Mouse (Mus musculus) myocyte (in vitro differentiated cells): Measurements from ENCODE around the gene Slc25a13. TPM values are rescaled to one million over a fixed set of nuclear protein-coding genes. Genes with fewer than 3 reads are reported as not detected.

ENCODE experiments used
- H3K27me3 ChIP-seq: one replicate; pipeline ENCODE4 v1.6.1; 2011; ENCODE audit not compliant: control insufficient read depth, insufficient read depth, insufficient read length
- H3K36me3 ChIP-seq: one replicate; pipeline ENCODE4 v1.6.1; 2011; ENCODE audit not compliant: control insufficient read depth, insufficient read depth
- H3K4me2 ChIP-seq: one replicate; pipeline ENCODE4 v1.6.1; 2011; ENCODE audit warnings: low read depth, control low read depth
- H3K4me3 ChIP-seq: one replicate; pipeline ENCODE4 v1.5.1; 2011; ENCODE audit warnings: mild to moderate bottlenecking, control low read depth, moderate library complexity
- H3K79me2 ChIP-seq: one replicate; pipeline ENCODE4 v1.6.1; 2011; ENCODE audit not compliant: control insufficient read depth, insufficient read depth
- H3ac ChIP-seq: one replicate; pipeline ENCODE4 v1.6.1; 2011; ENCODE audit not compliant: control insufficient read depth, insufficient read length
- CEBPB ChIP-seq: IDR thresholded peaks from 2 replicates; pipeline ENCODE4 v1.6.1; 2011; ENCODE audit warnings: mild to moderate bottlenecking, moderate library complexity; ENCODE audit not compliant: poor library complexity, insufficient read depth, severe bottlenecking
- E2F4 ChIP-seq: IDR thresholded peaks from one replicate; pipeline ENCODE4 v1.6.1; 2011; ENCODE audit warnings: mild to moderate bottlenecking, control low read depth, moderate library complexity; ENCODE audit not compliant: insufficient read depth
- MAX ChIP-seq: IDR thresholded peaks from one replicate; pipeline ENCODE4 v1.6.1; 2011; ENCODE audit warnings: low read depth, mild to moderate bottlenecking, control low read depth
- MYOD1 ChIP-seq, 3 experiments: IDR thresholded peaks; one replicate each; pipeline ENCODE4 v1.6.1; 2011; ENCODE audit warnings: control low read depth in 2 of 3, low read depth in 2 of 3, mild to moderate bottlenecking in 2 of 3, moderate library complexity in 1 of 3; ENCODE audit not compliant: insufficient read length in 2 of 3, control insufficient read depth in 1 of 3
- MYOG ChIP-seq, 3 experiments: IDR thresholded peaks; one replicate each; pipeline ENCODE4 v1.6.1; 2011; ENCODE audit warnings: control low read depth in 2 of 3, low read depth in 2 of 3, mild to moderate bottlenecking in 2 of 3; ENCODE audit not compliant: insufficient read length in 2 of 3, control insufficient read depth in 1 of 3, insufficient read depth in 1 of 3
- POLR2A ChIP-seq: IDR thresholded peaks from one replicate; pipeline ENCODE4 v1.6.1; 2011; ENCODE audit warnings: low read depth, mild to moderate bottlenecking, control low read depth, moderate library complexity; ENCODE audit not compliant: insufficient read length
- POLR2AphosphoS2 ChIP-seq: IDR thresholded peaks from one replicate; pipeline ENCODE4 v1.6.1; 2011; ENCODE audit warnings: low read depth, control low read depth; ENCODE audit not compliant: insufficient read length
- REST ChIP-seq: IDR thresholded peaks from one replicate; pipeline ENCODE4 v1.6.1; 2011; ENCODE audit warnings: mild to moderate bottlenecking, control low read depth, moderate library complexity; ENCODE audit not compliant: insufficient read depth, insufficient read length
- SRF ChIP-seq: IDR thresholded peaks from one replicate; pipeline ENCODE4 v1.6.1; 2011; ENCODE audit warnings: low read depth; ENCODE audit not compliant: control insufficient read depth, insufficient read length
- TCF12 ChIP-seq: IDR thresholded peaks from one replicate; pipeline ENCODE4 v1.6.1; 2011; ENCODE audit warnings: mild to moderate bottlenecking, control low read depth; ENCODE audit not compliant: poor library complexity, insufficient read depth, severe bottlenecking
- TCF3 ChIP-seq: IDR thresholded peaks from one replicate; pipeline ENCODE4 v1.6.1; 2011; ENCODE audit warnings: low read depth, control low read depth; ENCODE audit not compliant: insufficient read length
- USF1 ChIP-seq: IDR thresholded peaks from one replicate; pipeline ENCODE4 v1.6.1; 2011; ENCODE audit warnings: low read depth, mild to moderate bottlenecking, control low read depth, moderate library complexity
- polyA plus RNA-seq: library from polyadenylated mRNA; unstranded; fragments of >200 nt; fragmentation: generic; extraction: Trizol; gene quantifications from one replicate; pipeline ENCODE4 v1.2.1, GENCODE M21; 2012; ENCODE audit warnings: missing spikeins

The Slc25a13 gene
- polyA plus RNA-seq, 1 experiment, result 0.42 TPM

- Histone ChIP-seq H3K27me3 (no peaks in the 10 kb centered on the region), H3K4me2 (no peak overlapping the region), H3K36me3 (no peaks in the 10 kb centered on the region), H3K4me3 (no peak overlapping the region), H3ac (no peak overlapping the region), H3K79me2 (no peaks in the 10 kb centered on the region)
- TF ChIP-seq REST (no peak), MYOD1 (IDR thresholded peaks at IDR 0.05; ENCODE audit: control insufficient read depth in 1 of 3, insufficient read length in 2 of 3, low read depth in 2 of 3) (no peak), TCF3 (no peak), POLR2AphosphoS2 (no peak), MAX (no peak), CEBPB (no peak), MYOG (IDR thresholded peaks at IDR 0.05; ENCODE audit: control insufficient read depth in 1 of 3, insufficient read depth in 1 of 3, insufficient read length in 2 of 3, low read depth in 2 of 3) (no peak), USF1 (no peak), SRF (no peak), E2F4 (no peak), POLR2A (no peak), TCF12 (no peak)
These were observed 24.6 kb downstream of the Slc25a13 start for GRCm38 (mm10) chr6:6192413-6192812.

DNA sequence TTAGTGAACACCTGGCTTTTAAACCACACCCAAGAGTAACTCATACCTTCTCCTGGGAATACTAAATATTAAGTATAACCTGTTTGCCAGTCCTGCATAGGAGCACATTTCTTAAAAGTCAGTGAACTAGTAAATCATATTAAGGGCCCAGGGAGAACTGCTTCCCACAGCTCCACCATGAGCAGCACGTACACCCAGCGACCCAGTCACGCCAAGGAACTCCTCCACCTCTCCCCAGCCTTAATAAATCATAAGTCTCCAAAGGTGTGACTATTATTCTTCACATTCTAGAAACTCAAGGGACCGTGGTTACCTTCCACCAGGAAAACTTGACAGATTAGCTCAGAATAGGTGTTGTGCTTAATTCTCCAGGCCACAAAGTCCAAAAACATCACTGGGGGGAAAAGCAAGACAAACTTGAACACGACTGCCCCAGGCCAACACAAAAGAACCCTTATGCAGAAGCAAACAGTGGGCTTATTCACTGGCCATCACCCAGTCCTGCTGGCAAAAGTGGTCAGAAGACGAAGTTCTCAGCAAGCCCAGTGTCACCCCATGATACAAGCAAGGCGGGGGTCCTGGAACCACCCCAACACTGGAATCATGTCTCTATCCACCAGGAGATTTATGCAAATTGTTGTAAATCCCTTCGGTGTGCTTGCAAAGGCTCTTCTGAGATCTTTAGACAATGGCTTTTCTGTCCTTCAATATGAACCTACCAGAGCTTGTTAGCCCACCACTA lies 25.2 kb downstream of the Slc25a13 start:
- Histone ChIP-seq H3K4me2 (no peak overlapping the region), H3K79me2 (no peaks in the 10 kb centered on the region), H3ac (no peak overlapping the region), H3K36me3 (no peaks in the 10 kb centered on the region), H3K27me3 (no peaks in the 10 kb centered on the region), H3K4me3 (no peak overlapping the region)
- no peak for TF ChIP-seq REST

DNA sequence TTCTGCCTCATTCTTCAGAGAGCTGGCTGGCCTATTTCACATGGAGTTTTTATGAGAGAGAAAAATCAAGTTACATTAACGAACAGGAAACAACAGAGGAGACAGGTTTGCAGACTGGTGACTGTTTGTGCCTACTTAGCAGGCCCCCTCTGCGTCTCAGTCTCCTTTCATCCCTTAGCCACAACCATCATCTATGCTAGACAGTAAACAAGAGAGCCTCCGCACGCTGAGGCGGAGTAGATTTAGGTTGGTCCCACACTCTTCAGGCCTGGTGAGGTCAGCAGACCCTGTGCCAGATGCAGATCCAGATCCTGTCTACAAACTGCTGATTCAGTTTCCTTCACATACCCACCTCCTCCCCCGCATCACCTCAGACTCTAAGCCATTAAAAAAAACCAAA lies 28.0 kb downstream of the Slc25a13 start:
- TF ChIP-seq CEBPB (no peak), MYOG (IDR thresholded peaks at IDR 0.05; ENCODE audit: control insufficient read depth in 1 of 3, insufficient read depth in 1 of 3, insufficient read length in 2 of 3, low read depth in 2 of 3) (no peak), POLR2A (no peak), TCF3 (no peak), MYOD1 (IDR thresholded peaks at IDR 0.05; ENCODE audit: control insufficient read depth in 1 of 3, insufficient read length in 2 of 3, low read depth in 2 of 3) (no peak), POLR2AphosphoS2 (no peak)
- Histone ChIP-seq H3ac (no peak overlapping the region), H3K27me3 (no peaks in the 10 kb centered on the region), H3K79me2 (no peaks in the 10 kb centered on the region), H3K36me3 (no peaks in the 10 kb centered on the region), H3K4me2 (no peak overlapping the region), H3K4me3 (no peak overlapping the region)

DNA sequence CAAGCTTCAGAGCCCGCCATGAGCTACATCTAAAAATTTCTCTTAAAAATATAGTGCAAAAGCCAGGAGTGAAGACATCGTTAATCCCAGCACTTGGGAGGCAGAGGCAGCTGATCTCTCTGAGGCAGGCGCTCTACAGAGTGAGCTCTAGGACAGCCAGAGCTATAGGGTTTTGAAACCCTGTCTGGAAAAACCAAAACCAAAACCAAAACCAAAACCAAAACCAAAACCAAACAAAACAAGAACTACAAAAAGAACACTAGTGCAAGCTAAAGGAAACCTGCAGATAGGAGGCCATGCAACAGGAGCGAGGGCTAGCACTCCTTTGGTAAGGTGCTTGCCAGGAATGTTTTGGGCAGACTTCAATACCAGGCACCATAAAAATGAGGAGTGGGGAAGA lies 30.5 kb downstream of the Slc25a13 start:
- H3K79me2 ChIP-seq, result no peaks in the 10 kb centered on the region
- no peak overlapping the region for H3K4me2 ChIP-seq
- H3K36me3 ChIP-seq, result no peaks in the 10 kb centered on the region
- no peak overlapping the region for H3ac ChIP-seq
- H3K4me3 ChIP-seq, result no peak overlapping the region
- TF ChIP-seq E2F4 (no peak), SRF (no peak), CEBPB (no peak), TCF12 (no peak), POLR2AphosphoS2 (no peak)
- no peaks in the 10 kb centered on the region for H3K27me3 ChIP-seq

GRCm38 (mm10) chr6:6185735-6186068 lies 31.3 kb downstream of the Slc25a13 start:
- TF ChIP-seq POLR2A (no peak), TCF12 (no peak), SRF (no peak), USF1 (no peak)
- no peaks in the 10 kb centered on the region for H3K36me3 ChIP-seq
- no peak overlapping the region for H3K4me2 ChIP-seq
- no peaks in the 10 kb centered on the region for H3K79me2 ChIP-seq
- no peaks in the 10 kb centered on the region for H3K27me3 ChIP-seq
- H3ac ChIP-seq, result no peak overlapping the region
- no peak overlapping the region for H3K4me3 ChIP-seq
